In the genomic region with DNA sequence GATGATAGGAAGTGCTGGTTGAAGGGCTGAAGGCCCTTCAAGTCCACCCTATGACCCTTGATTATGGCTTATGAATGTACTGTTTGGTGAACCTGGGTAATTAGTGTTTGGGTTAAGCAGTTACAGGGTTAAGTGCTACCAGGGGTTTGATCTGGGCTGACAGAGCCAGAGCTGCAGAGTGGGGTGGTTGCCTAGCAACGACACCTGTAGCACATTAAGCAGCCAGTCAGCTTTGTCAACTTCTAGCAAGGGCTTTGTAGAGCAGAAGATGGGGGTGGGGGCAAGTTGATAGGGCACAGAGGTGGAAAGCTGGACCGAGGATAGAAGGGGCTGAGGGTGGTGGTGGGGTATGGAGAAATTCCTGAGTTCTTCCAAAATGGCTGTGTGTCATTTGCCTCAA, we compare ENCODE assay signal across 14 mouse cellular contexts.
A peak's percentile ranks its signal among the peaks of the same experiment; 100 is the strongest.
DNase-seq lines count a peak whose midpoint lies in the region; ATAC-seq and TF ChIP-seq lines count a peak whose summit lies in the region.
"Had no signal": no experiment of that assay in that cellular context is flagged by ENCODE, and none has a peak within 500 bp of the region (broad histone marks: within the 10 kb centered on the region; RNA-seq: fewer than 3 reads in every experiment).

No protein-coding gene starts in this region.

- no peaks in the 10 kb centered on the region for H3K9me3 ChIP-seq in forebrain, embryonic 10.5 days
- H3K9me3 ChIP-seq in forebrain, embryonic 13.5 days (replicated peaks), result no peaks in the 10 kb centered on the region
- no peaks in the 10 kb centered on the region for H3K9me3 ChIP-seq in lung, embryonic 14.5 days (ENCODE audit: low read depth, low read length)
- no peaks in the 10 kb centered on the region for H3K9me3 ChIP-seq in limb, embryonic 11.5 days (ENCODE audit: control insufficient read depth, low read length)
- no peaks in the 10 kb centered on the region for H3K9me3 ChIP-seq in stomach, embryonic 14.5 days (ENCODE audit: control insufficient read depth, low read depth, low read length)
- H3K9me3 ChIP-seq: embryonic facial prominence, embryonic 13.5 days; midbrain, embryonic 12.5 days had no signal

- H3K4me1 ChIP-seq in forebrain, embryonic 10.5 days, result peaks cover 41% of the 10 kb centered on the region
- peaks cover 29% of the 10 kb centered on the region for H3K4me1 ChIP-seq in forebrain, embryonic 13.5 days
- 0 out of 2 replicates have a peak, but pooled peaks cover 7% of the 10 kb centered on the region for H3K4me1 ChIP-seq in lung, embryonic 14.5 days (ENCODE audit: insufficient read depth)
- peaks cover 15% of the 10 kb centered on the region for H3K4me1 ChIP-seq in limb, embryonic 11.5 days (ENCODE audit: control insufficient read depth, insufficient read depth, low read length)
- H3K4me1 ChIP-seq in stomach, embryonic 14.5 days (ENCODE audit: control insufficient read depth, insufficient read depth, low read length), result no peaks in the 10 kb centered on the region

- no peak for ATAC-seq in forebrain, embryonic 13.5 days
- ATAC-seq in lung, embryonic 14.5 days (ENCODE audit: insufficient read depth), result no peak; the same call in 1 of the 2 replicates
- ATAC-seq in limb, embryonic 11.5 days (ENCODE audit: insufficient number of reproducible peaks, low FRiP score, low TSS enrichment, low read depth), result peak; percentile 77; the same call in 1 of the 2 replicates
- ATAC-seq in stomach, embryonic 14.5 days (ENCODE audit: insufficient number of reproducible peaks, insufficient read depth, low FRiP score, low read depth), result peak; percentile 53; the same call in 1 of the 2 replicates

- 18% methylated on average over 2 of the region's 2 CpGs for WGBS in forebrain, embryonic 10.5 days
- 11% methylated on average over 2 of the region's 2 CpGs for whole genome bisulfite sequencing in forebrain, embryonic 13.5 days
- WGBS in lung, embryonic 14.5 days, result 9% methylated on average over 2 of the region's 2 CpGs
- WGBS in limb, embryonic 11.5 days, result 8% methylated on average over 2 of the region's 2 CpGs
- WGBS in stomach, embryonic 14.5 days, result 17% methylated on average over 2 of the region's 2 CpGs

- no peak overlapping the region for H3K4me3 ChIP-seq in forebrain, embryonic 10.5 days
- H3K4me3 ChIP-seq in forebrain, embryonic 13.5 days, result no peak overlapping the region
- H3K4me3 ChIP-seq in lung, embryonic 14.5 days (ENCODE audit: low read depth, low read length), result no peak overlapping the region
- no peak overlapping the region for H3K4me3 ChIP-seq in limb, embryonic 11.5 days (ENCODE audit: low read depth, low read length)
- H3K4me3 ChIP-seq in stomach, embryonic 14.5 days (ENCODE audit: low read depth, low read length), result no peak overlapping the region
- H3K4me3 ChIP-seq: embryonic facial prominence, embryonic 13.5 days; gastrocnemius, adult 2 months; midbrain, embryonic 12.5 days had no signal

- DNase-seq in forebrain, embryonic 10.5 days (ENCODE audit: extremely low spot score, low spot score), result peak; percentile 59
- DNase-seq in lung, embryonic 14.5 days, result peak; percentile 58
- no peak for DNase-seq in lung, postnatal 14 days
- peak; percentile 82 for DNase-seq in limb, embryonic 11.5 days (ENCODE audit: low spot score)
- DNase-seq in gastrocnemius, postnatal 14 days, result no peak
- DNase-seq in left cerebral cortex, postnatal 14 days (ENCODE audit: low spot score in 2 of 2), result no peak
- DNase-seq: gastrocnemius, adult 2 months; liver; thymus, postnatal 14 days had no signal

- H3K36me3 ChIP-seq in forebrain, embryonic 10.5 days (replicated peaks), result no peaks in the 10 kb centered on the region
- H3K36me3 ChIP-seq in forebrain, embryonic 13.5 days (ENCODE audit: poor library complexity, severe bottlenecking), result no peaks in the 10 kb centered on the region
- no peaks in the 10 kb centered on the region for H3K36me3 ChIP-seq in lung, embryonic 14.5 days (ENCODE audit: insufficient read depth)
- H3K36me3 ChIP-seq in limb, embryonic 11.5 days (ENCODE audit: control insufficient read depth, insufficient read depth, low read length), result no peaks in the 10 kb centered on the region
- H3K36me3 ChIP-seq in stomach, embryonic 14.5 days (ENCODE audit: control insufficient read depth, insufficient read depth, low read length), result no peaks in the 10 kb centered on the region
- H3K36me3 ChIP-seq: embryonic facial prominence, embryonic 13.5 days; G1E; midbrain, embryonic 12.5 days had no signal

- intact Hi-C loops in gastrocnemius, postnatal 14 days (cut with DNase I; ENCODE audit: low total_unique reads), result no loop called here
- intact Hi-C loops in left cerebral cortex, postnatal 14 days (cut with DNase I), result no loop called here

- no peak for TF ChIP-seq CTCF in lung, embryonic 14.5 days (IDR thresholded peaks at IDR 0.05; ENCODE audit: low read depth)

- peak overlapping the region; percentile 57; the same call in 1 of the 2 replicates for H3K27ac ChIP-seq in forebrain, embryonic 10.5 days
- no peak overlapping the region for H3K27ac ChIP-seq in forebrain, embryonic 13.5 days
- H3K27ac ChIP-seq in lung, embryonic 14.5 days (ENCODE audit: low read depth), result no peak overlapping the region
- no peak overlapping the region for H3K27ac ChIP-seq in limb, embryonic 11.5 days (replicated peaks; ENCODE audit: low read depth, low read length)
- H3K27ac ChIP-seq in stomach, embryonic 14.5 days (ENCODE audit: low read length), result no peak overlapping the region
- H3K27ac ChIP-seq: embryonic facial prominence, embryonic 13.5 days; gastrocnemius, adult 2 months; midbrain, embryonic 12.5 days had no signal

- H3K27me3 ChIP-seq in forebrain, embryonic 10.5 days (ENCODE audit: poor library complexity, severe bottlenecking), result peaks cover 91% of the 10 kb centered on the region
- peaks cover 58% of the 10 kb centered on the region for H3K27me3 ChIP-seq in forebrain, embryonic 13.5 days
- H3K27me3 ChIP-seq in lung, embryonic 14.5 days (ENCODE audit: insufficient read depth, low read length), result no peaks in the 10 kb centered on the region
- no peaks in the 10 kb centered on the region for H3K27me3 ChIP-seq in limb, embryonic 11.5 days (ENCODE audit: control insufficient read depth, insufficient read depth, low read length)
- no peaks in the 10 kb centered on the region for H3K27me3 ChIP-seq in stomach, embryonic 14.5 days (ENCODE audit: control insufficient read depth, insufficient read depth, low read length)
- H3K27me3 ChIP-seq: embryonic facial prominence, embryonic 13.5 days had no signal

- H3K9ac ChIP-seq in forebrain, embryonic 13.5 days, result no peak overlapping the region
- no peak overlapping the region for H3K9ac ChIP-seq in lung, embryonic 14.5 days
- H3K9ac ChIP-seq in limb, embryonic 11.5 days (ENCODE audit: low read length), result no peak overlapping the region
- H3K9ac ChIP-seq in stomach, embryonic 14.5 days (replicated peaks; ENCODE audit: low read depth, low read length), result no peak overlapping the region
- H3K9ac ChIP-seq: embryonic facial prominence, embryonic 13.5 days; midbrain, embryonic 12.5 days had no signal

- no peak overlapping the region for H3K4me2 ChIP-seq in forebrain, embryonic 13.5 days
- H3K4me2 ChIP-seq in lung, embryonic 14.5 days, result 0 out of 2 replicates have a peak overlapping the region, but pooled peaks have one; percentile 10
- peak overlapping the region; percentile 10; the same call in 1 of the 2 replicates for H3K4me2 ChIP-seq in limb, embryonic 11.5 days (ENCODE audit: low read depth, severe bottlenecking)
- no peak overlapping the region for H3K4me2 ChIP-seq in stomach, embryonic 14.5 days (replicated peaks; ENCODE audit: low read depth, low read length)
- H3K4me2 ChIP-seq: embryonic facial prominence, embryonic 13.5 days; midbrain, embryonic 12.5 days had no signal

Comparison
In these comparisons a context has a peak if more than half of its experiments do, and no peak if none do; other contexts are left out.
1. DNase-seq: peak in forebrain, embryonic 10.5 days (single experiment), lung, embryonic 14.5 days (single experiment) and limb, embryonic 11.5 days (single experiment); none in lung, postnatal 14 days (single experiment), gastrocnemius, postnatal 14 days (single experiment) and left cerebral cortex, postnatal 14 days (0 of 2).
2. ATAC-seq: peak in limb, embryonic 11.5 days (single experiment) and stomach, embryonic 14.5 days (single experiment); none in forebrain, embryonic 13.5 days (single experiment) and lung, embryonic 14.5 days (single experiment).
3. H3K4me2 ChIP-seq: peak in lung, embryonic 14.5 days (single experiment) and limb, embryonic 11.5 days (single experiment); none in forebrain, embryonic 13.5 days (single experiment) and stomach, embryonic 14.5 days (single experiment).